ENCODE assay signal across 16 mouse cellular contexts in genomic region chr9:65859656-65860055, GRCm38 (mm10). TPM values are rescaled to one million over a fixed set of nuclear protein-coding genes. Genes with fewer than 3 reads are reported as not detected.
A peak's percentile ranks its signal among the peaks of the same experiment; 100 is the strongest.
DNase-seq lines count a peak whose midpoint lies in the region; ATAC-seq lines count a peak whose summit lies in the region.
"Had no signal": no experiment of that assay in that cellular context is flagged by ENCODE, and none has a peak within 500 bp of the region (broad histone marks: within the 10 kb centered on the region; RNA-seq: fewer than 3 reads in every experiment).

No protein-coding gene starts in this region.

- peak; percentile 23 for DNase-seq in cerebellum, adult 11 months
- DNase-seq in retina, postnatal 1 day = peak; percentile 35
- DNase-seq in retina, embryonic 14.5 days (ENCODE audit: low spot score) = no peak
- peak; percentile 44 for DNase-seq in cerebellum, adult 9-11 months
- peak; percentile 46 to 48 for DNase-seq in cerebellum, postnatal 36 days
- no peak for DNase-seq in adrenal gland, postnatal 4 days (ENCODE audit: low spot score in 2 of 2)
- no peak for DNase-seq in urinary bladder, adult 2 months (ENCODE audit: low spot score)
- DNase-seq: adrenal gland, adult 8-10 months; B cell, adult 2 months; forebrain, postnatal 0 days; gastrocnemius, adult 2 months; gastrocnemius, postnatal 25 days; kidney, adult 18-20 months had no signal

- no peak; the same call in 1 of the 2 replicates for ATAC-seq in cerebellum, adult (ENCODE audit: insufficient number of reproducible peaks, low FRiP score, low TSS enrichment)
- ATAC-seq: CD4-positive, CD25-positive, alpha-beta regulatory T cell, adult 4 months; forebrain, postnatal 0 days; intestine, embryonic 15.5 days had no signal

RNA-seq across cellular contexts. Expression of gene Pclaf, which starts 30.4 kb away (rescaled TPM):
- total RNA-seq in adrenal gland, postnatal 4 days (2021) = 10 to 100 TPM; 32.7 to 40.6 TPM
- 1.8 and 3.1 TPM in 2 replicates for polyA plus RNA-seq in urinary bladder, adult 2 months (2012; rRNA removed)
- total RNA-seq: gastrocnemius, adult 2 months had no signal

RNA-seq across cellular contexts. Expression of gene Zfp609, which starts 32.3 kb away (rescaled TPM):
- total RNA-seq in adrenal gland, postnatal 4 days (2021) = 10 to 100 TPM; 46.5 to 52.7 TPM
- 9.2 and 17.4 TPM in 2 replicates for polyA plus RNA-seq in urinary bladder, adult 2 months (2012; rRNA removed)

RNA-seq across cellular contexts. Expression of gene Trip4, which starts 48.9 kb away (rescaled TPM):
- total RNA-seq in adrenal gland, postnatal 4 days (2021) = 10 to 100 TPM; 40.0 to 40.7 TPM
- polyA plus RNA-seq in urinary bladder, adult 2 months (2012; rRNA removed) = 19.4 and 21.2 TPM in 2 replicates

RNA-seq across cellular contexts. Expression of gene Csnk1g1, which starts 49.1 kb away (rescaled TPM):
- total RNA-seq in adrenal gland, postnatal 4 days (2021) = 10 to 100 TPM; 30.3 to 33.1 TPM
- 11.2 and 12.3 TPM in 2 replicates for polyA plus RNA-seq in urinary bladder, adult 2 months (2012; rRNA removed)

Comparison
In these comparisons a context has a peak if more than half of its experiments do, and no peak if none do; other contexts are left out.
1. DNase-seq: peak in cerebellum, adult 11 months (single experiment), retina, postnatal 1 day (single experiment), cerebellum, adult 9-11 months (single experiment) and cerebellum, postnatal 36 days (2 of 2); none in retina, embryonic 14.5 days (single experiment), adrenal gland, postnatal 4 days (0 of 2) and urinary bladder, adult 2 months (single experiment).